Mouse (Mus musculus) CH12F3 (cell line): ENCODE measurements around the gene Bzw2.

Experiments used
- in situ Hi-C: fragments of 300-500 bp; cut with MboI; formaldehyde crosslinking; loops from 2 replicates; pipeline ENCODE4 v1.14.3; 2020; ENCODE audit warnings: low sequenced_read_pairs

Gene Bzw2

GRCm38 (mm10) chr12:36078101-36078899, 79.6 kb downstream of the Bzw2 start:
- in situ Hi-C loops = no loop called here

- in situ Hi-C loops = no loop called here
Observed at GRCm38 (mm10) chr12:36072860-36073259, 85.0 kb downstream of the Bzw2 start.

DNA sequence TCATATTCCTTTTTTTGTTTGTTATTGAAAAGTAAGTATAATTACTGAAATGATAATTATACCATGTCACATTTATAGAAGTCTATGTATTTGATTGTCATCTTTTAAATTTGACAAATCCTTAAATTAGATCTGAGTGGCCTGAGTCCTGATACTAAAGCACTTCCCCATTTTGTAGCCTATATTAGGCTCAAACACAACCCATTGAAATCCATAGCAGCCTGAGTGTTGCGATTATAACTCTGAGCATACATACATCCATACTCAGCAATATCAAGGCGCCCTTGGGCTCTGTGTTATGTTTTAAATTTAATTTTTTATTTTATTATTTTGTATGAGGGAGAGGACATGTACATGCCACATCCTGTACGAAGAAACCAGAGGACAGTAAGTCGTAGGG, 87.6 kb downstream of the Bzw2 start:
- in situ Hi-C loops = no loop called here

DNA sequence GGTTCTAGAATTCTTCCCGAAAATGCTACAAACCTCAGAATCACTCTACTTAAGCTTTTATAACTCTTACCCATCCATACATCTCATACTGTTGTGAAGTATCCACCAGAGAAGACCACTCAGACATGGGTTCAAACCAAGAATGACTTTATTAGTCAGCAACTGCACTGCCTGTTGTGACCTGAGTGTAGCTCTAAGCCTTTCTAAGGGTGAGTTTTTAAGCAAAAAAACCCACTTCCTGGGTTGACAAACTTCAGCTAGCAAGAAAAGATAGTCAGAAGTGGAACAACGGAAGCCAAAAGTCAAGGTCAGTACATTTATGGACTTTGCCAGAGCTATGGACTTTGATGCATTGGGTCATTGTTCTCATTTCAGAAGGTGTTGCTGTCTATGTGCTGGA, 90.3 kb downstream of the Bzw2 start:
- in situ Hi-C loops = no loop called here

DNA sequence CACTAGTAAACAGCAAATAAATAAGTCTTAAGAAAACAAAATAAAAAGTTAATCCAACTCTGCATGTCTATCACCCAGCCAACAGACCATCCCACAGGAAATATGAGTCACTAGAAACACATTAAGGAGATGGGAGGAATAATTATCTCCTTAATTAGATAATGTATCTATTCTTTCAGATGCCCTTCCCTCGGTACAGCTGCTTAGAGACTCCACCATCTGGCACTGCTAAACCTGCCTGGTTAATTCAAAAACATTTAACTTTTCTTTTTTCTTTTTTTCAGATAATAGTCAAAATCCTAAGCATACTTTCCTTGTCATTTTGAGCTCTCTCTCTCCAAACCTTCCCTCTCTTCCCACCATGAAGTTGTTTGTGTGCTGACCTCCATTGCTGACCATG, 92.0 kb downstream of the Bzw2 start:
- in situ Hi-C loops = no loop called here

- in situ Hi-C loops = no loop called here
Observed at GRCm38 (mm10) chr12:36057699-36058098, 100.2 kb downstream of the Bzw2 start.

DNA sequence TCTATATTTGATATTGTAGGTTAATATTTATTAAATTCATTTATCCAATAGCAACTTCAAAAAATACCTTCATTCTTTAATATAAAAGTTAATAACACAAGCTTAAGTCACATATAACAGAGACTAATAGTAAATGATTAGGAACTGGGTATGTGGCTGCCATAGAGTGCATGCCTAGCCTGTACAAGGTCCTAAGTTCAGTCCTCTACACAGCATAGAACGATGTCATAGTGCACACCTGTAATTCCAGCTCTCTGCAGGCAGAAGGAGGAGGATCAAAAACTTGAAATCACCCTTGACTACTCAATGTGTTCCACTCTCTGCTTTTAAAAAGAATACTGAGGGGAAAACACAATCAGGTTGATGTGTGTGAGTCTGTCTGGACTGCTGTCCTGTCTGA, 107.6 kb downstream of the Bzw2 start:
- in situ Hi-C loops = no loop called here

DNA sequence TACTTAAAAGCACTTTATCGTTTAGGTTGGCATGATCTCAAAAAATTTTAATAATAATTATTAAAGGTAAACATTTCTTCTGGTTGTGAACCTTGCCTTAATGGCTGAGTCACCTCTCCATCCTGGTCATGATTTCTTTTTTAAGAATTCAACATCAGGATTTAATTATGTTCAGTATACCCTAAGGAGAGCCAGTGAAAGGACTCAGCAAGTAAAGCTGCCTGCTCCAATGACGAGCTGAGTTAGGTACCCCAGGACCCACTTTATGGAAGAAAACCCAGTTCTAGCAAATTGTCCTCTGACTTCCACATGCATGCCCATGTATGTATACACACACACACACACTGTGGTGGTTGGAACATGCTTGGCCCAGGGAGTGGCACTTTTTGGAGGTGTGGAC, 110.3 kb downstream of the Bzw2 start:
- in situ Hi-C loops = no loop called here

DNA sequence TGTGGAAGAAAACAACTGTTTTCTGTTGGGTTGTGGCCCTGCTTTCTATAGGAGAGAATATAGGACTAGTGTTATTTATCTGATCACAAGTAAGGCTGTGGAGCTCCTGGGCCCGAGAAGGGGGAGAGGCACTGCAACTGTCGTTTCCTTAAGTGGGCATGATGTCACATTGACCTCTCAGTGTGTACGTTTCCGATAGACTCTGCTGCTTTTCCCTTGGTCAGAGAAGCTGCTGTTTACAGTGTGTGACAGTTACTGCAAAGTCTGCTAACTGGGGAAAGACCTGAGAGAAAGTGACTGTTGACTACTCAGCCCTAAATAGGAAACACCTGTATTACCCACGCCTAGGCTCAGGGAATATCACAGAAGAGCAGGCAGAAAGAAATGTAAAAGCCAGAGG, 111.7 kb downstream of the Bzw2 start:
- in situ Hi-C loops = no loop called here

- in situ Hi-C loops = no loop called here
Observed at GRCm38 (mm10) chr12:36044691-36045090, 113.2 kb downstream of the Bzw2 start.

DNA sequence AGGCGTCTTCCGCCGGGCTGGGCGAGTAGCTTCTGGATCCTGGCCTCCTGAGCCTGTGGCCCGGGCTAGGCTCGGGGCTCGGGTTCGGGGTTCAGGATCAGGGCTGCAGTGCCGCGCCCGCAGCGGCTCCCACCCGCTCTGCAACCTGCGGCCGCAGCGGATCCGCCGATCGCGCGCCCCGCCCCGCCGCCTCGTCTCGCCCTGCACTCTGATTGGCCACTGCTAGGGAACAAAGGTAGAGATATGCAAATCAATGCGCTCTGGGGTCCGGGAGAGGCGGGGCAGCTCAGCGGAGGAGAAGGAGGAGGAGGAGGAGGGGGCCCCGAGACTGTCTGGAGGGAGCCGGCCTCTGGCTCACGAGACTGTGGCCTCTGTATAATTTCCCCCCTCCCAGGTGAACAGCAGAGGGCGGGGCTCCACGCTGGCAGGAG, 115.5 kb downstream of the Bzw2 start, which contains the start of gene Tspan13:
Gene Tspan13, minus strand, starts transcription at position 153 of the 431 bp plus-strand sequence.
- in situ Hi-C loops = no loop called here
